Mouse (Mus musculus) layer of hippocampus, adult 2 months (tissue): ENCODE measurements around the gene Mum1. TPM values are rescaled to one million over a fixed set of nuclear protein-coding genes. Genes with fewer than 3 reads are reported as not detected.

Source experiments
- DNase-seq, 2 experiments: peaks; one replicate each; pipeline ENCODE4 v3.0.0; 2022; ENCODE audit warnings: low spot score in 2 of 2
- H3K27ac ChIP-seq: fragments of 200-600 bp; 2 replicates; pipeline ENCODE4 v1.8.1; 2022
- H3K4me3 ChIP-seq: fragments of 200-600 bp; 2 replicates; pipeline ENCODE4 v1.8.1; 2022; ENCODE audit warnings: mild to moderate bottlenecking
- CTCF ChIP-seq: fragments of 200-600 bp; conservative IDR thresholded peaks from 2 replicates; pipeline ENCODE4 v1.8.1; 2022; ENCODE audit warnings: antibody characterized with exemption, mild to moderate bottlenecking, moderate library complexity
- long read RNA-seq, 2 experiments: library from polyadenylated mRNA; stranded (forward); transcript quantifications; one replicate each; pipeline ENCODE4 v2.0.0; 2021; ENCODE audit warnings: borderline mapping rate in 2 of 2
- total RNA-seq, 2 experiments: library from RNA; stranded (reverse); gene quantifications; 2 replicates each; pipeline ENCODE4 v1.2.3; 2021

The Mum1 gene
- 10 to 100 TPM; 41.4 to 49.6 TPM for total RNA-seq
- long read RNA-seq, experiment 1, transcript Mum1-201 (14 exons, 2,640 nt), result major isoform, 17 of 38 reads
- long read RNA-seq, experiment 1, partial matches to known transcripts, result 13 of 38 reads
- long read RNA-seq, experiment 1, other reads (novel, unspliced or antisense), result 7 of 38 reads
- long read RNA-seq, experiment 2, transcript Mum1-201 (14 exons, 2,640 nt), result major isoform, 15 of 54 reads
- long read RNA-seq, experiment 2, partial matches to known transcripts, result 26 of 54 reads
- long read RNA-seq, experiment 2, other reads (novel, unspliced or antisense), result 12 of 54 reads

DNA sequence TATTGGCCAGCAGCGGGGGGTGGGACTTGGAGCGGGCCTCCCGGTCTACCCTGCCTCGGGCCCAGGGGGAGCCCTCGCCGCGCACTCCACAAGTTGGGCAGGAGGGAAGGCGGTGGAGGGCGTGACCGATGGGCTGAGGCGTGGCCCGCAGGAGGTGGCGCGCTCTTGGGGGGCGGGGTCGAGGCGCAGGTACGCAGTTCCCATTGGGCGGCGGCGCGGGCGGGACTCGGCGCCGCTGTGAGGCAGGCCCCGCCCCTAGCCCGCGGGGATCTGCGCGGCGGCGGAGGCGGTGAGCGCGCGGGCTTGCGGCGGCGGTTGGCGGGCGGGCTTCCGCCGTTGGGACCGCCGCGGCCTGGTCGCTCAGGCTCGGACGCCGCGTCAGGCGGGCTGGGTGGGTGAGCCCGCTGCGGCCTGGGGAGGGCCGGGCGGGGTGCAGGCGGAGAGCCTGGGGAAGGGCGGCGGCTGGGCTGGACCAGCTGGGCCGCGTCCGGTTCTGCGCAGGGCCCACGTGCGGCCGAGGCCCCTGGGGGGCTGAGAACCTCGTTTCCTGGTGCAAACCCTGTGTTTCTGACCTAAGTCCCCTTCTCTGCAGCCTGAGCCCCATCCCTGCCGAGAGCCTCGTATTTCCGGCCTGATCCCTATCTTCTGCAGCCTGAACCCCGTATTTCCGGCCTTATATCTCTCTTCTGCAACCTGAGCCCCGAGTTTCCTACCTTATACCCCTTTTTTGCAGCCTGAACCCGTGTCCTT is at the start of gene Mum1:
TSS of gene Mum1 (plus strand) at position 19 of the 750 bp plus-strand sequence.
- Histone ChIP-seq H3K4me3 (peak within 1 kb of the TSS; percentile 79), H3K27ac (peak within 1 kb of the TSS; percentile 98)
- TF ChIP-seq CTCF, result peak; percentile 73
- peak; percentile 98 to 99 for DNase-seq

- Histone ChIP-seq H3K4me3 (no peak overlapping the region), H3K27ac (no peak overlapping the region)
- no peak for TF ChIP-seq CTCF
- DNase-seq, result no peak
Observed at GRCm38 (mm10) chr10:80177441-80178279, 48.6 kb upstream of the Mum1 start.

GRCm38 (mm10) chr10:80179068-80180051 is 46.9 kb upstream of the Mum1 start, which contains the start of gene Efna2:
Gene Efna2, plus strand, starts transcription at chr10:80179482.
- TF ChIP-seq CTCF, result peak; percentile 27; the same call in 1 of the 2 replicates
- Histone ChIP-seq H3K4me3 (peak within 1 kb of the TSS; percentile 78), H3K27ac (peak within 1 kb of the TSS; percentile 93)
- DNase-seq, result peak in 1 of 2 experiments; percentile 66

- Histone ChIP-seq H3K4me3 (peak overlapping the region; percentile 78), H3K27ac (peak overlapping the region; percentile 93; the same call in 1 of the 2 replicates)
- no peak for DNase-seq
- no peak for TF ChIP-seq CTCF
Observed at GRCm38 (mm10) chr10:80180288-80180687, 45.9 kb upstream of the Mum1 start.

- H3K4me3 ChIP-seq, result no peak overlapping the region; the same call in 1 of the 2 replicates
- no peak overlapping the region for H3K27ac ChIP-seq
- DNase-seq, result no peak
- TF ChIP-seq CTCF, result no peak
Observed at GRCm38 (mm10) chr10:80180823-80181222, 45.4 kb upstream of the Mum1 start.

GRCm38 (mm10) chr10:80182547-80182946 is 43.7 kb upstream of the Mum1 start:
- no peak for TF ChIP-seq CTCF
- Histone ChIP-seq H3K27ac (no peak overlapping the region), H3K4me3 (no peak overlapping the region)
- DNase-seq, result no peak

- no peak overlapping the region for H3K4me3 ChIP-seq
- no peak overlapping the region for H3K27ac ChIP-seq
- TF ChIP-seq CTCF, result no peak
- DNase-seq, result no peak
Observed at GRCm38 (mm10) chr10:80186649-80187048, 39.6 kb upstream of the Mum1 start.

DNA sequence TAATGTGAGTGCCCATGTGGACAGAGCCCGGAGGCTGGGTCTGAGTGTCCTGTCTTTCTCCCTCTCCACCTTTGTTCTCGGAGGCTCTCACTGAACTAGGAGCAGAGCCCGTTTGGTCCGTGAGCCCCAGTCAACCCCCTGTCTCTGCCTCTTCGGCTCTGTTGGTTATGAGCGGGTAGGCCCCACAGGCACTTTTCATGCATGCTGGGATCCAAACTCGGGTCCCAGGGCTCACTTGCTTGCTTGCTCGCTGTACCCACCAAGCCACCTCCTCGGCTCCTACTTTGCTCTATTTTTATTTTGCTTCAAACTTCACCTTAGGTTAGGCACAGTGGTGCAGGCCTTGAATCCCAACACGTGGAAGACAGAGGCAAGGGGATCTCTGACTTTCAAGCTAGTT is 38.5 kb upstream of the Mum1 start:
- Histone ChIP-seq H3K27ac (no peak overlapping the region), H3K4me3 (no peak overlapping the region)
- TF ChIP-seq CTCF, result no peak
- no peak for DNase-seq

GRCm38 (mm10) chr10:80188453-80189024 is 37.7 kb upstream of the Mum1 start:
- TF ChIP-seq CTCF, result no peak
- no peak for DNase-seq
- H3K4me3 ChIP-seq, result no peak overlapping the region
- H3K27ac ChIP-seq, result no peak overlapping the region

DNA sequence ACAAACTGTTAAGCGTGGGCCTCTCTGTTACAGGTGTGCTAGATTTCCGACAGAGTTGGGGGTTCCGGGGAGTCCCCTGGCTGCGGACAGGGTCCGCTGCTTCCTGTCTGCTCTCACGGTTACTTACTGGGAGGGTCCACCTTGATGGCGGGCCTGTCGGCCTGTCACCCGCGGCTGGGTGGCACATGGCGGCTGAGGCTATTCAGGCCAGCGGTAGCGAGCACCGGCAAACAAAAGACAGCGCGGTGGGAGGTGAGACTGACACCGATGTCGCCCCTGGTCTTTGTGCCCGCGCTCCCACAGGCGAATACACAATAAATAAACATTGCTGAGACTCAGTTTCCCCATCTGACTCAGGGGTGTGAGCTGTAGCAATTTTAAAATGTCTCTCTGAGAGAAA is 36.2 kb upstream of the Mum1 start:
- Histone ChIP-seq H3K27ac (peak overlapping the region; percentile 92), H3K4me3 (peak overlapping the region; percentile 54)
- TF ChIP-seq CTCF, result no peak
- DNase-seq, result no peak

DNA sequence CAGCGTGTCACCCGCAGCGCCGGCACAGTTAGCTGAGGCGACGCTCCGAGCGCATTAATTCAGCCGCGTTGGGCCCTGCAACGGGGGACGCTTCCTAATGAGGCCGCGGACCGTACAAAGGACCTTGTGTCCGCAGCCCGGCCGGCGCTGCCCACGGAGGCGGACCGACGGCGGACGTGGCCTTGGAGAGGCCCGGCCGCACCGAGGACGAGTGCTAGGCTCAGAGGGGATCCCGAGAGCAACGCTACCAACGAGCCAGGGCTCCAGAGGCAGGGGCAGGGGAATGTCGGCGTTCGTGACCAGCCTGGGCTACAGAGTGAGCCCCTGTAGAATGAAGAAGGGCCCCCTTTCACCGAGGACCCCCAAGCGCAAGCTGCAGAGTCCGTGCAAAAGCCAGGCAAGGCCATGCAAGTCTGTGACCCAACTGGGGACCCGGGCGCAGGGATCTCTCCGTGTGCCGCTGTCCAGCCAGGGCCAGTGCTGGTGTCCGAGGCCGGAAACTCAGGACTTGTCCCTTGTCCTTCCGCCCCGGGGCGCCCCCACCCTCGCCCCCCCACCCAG is 35.7 kb upstream of the Mum1 start:
- Histone ChIP-seq H3K27ac (peak overlapping the region; percentile 92), H3K4me3 (peak overlapping the region; percentile 54)
- no peak for TF ChIP-seq CTCF
- DNase-seq, result peak in 1 of 2 experiments; percentile 51
